Mouse (Mus musculus): ENCODE data around the gene Arl5c.
"Not testable (repeated sequence)": the region's sequence is repeated elsewhere in the genome, so short reads cannot be mapped to it uniquely, and the experiment has no call there.

Arl5c gene

GRCm38 (mm10) chr11:97959300-97959680 is 36.7 kb downstream of the Arl5c start:
- no peak for DNase-seq (ENCODE audit: low spot score)

GRCm38 (mm10) chr11:97958641-97959299 is 37.2 kb downstream of the Arl5c start:
- no peak for DNase-seq (ENCODE audit: low spot score)

GRCm38 (mm10) chr11:97956905-97957560 is 38.9 kb downstream of the Arl5c start:
- DNase-seq (ENCODE audit: low spot score), result no peak

GRCm38 (mm10) chr11:97955915-97956314 is 40.1 kb downstream of the Arl5c start:
- no peak for DNase-seq (ENCODE audit: low spot score)

GRCm38 (mm10) chr11:97955146-97955902 is 40.7 kb downstream of the Arl5c start:
- DNase-seq (ENCODE audit: low spot score), result no peak

GRCm38 (mm10) chr11:97954469-97955141 is 41.4 kb downstream of the Arl5c start:
- DNase-seq (ENCODE audit: low spot score), result no peak

GRCm38 (mm10) chr11:97953939-97954275 is 42.1 kb downstream of the Arl5c start:
- no peak for DNase-seq (ENCODE audit: low spot score)

- DNase-seq (ENCODE audit: low spot score), result no peak
Observed at GRCm38 (mm10) chr11:97953179-97953938, 42.6 kb downstream of the Arl5c start.

- no peak for DNase-seq (ENCODE audit: low spot score)
Observed at GRCm38 (mm10) chr11:97952367-97953006, 43.5 kb downstream of the Arl5c start.

- no peak for DNase-seq (ENCODE audit: low spot score)
Observed at GRCm38 (mm10) chr11:97949703-97950475, 46.1 kb downstream of the Arl5c start.

GRCm38 (mm10) chr11:97947426-97947825 is 48.6 kb downstream of the Arl5c start:
- no peak for DNase-seq (ENCODE audit: low spot score)

- DNase-seq (ENCODE audit: low spot score), result not testable (repeated sequence)
Observed at GRCm38 (mm10) chr11:97945738-97946289, 50.2 kb downstream of the Arl5c start.

- no peak for DNase-seq (ENCODE audit: low spot score)
Observed at GRCm38 (mm10) chr11:97945031-97945430, 51.0 kb downstream of the Arl5c start.

- no peak for DNase-seq (ENCODE audit: low spot score)
Observed at GRCm38 (mm10) chr11:97943256-97943655, 52.7 kb downstream of the Arl5c start.

- no peak for DNase-seq (ENCODE audit: low spot score)
Observed at GRCm38 (mm10) chr11:97942420-97943111, 53.4 kb downstream of the Arl5c start.

Measured in lung, postnatal 25 days (tissue).